Mouse (Mus musculus): ENCODE results near the gene Vmn2r68. TPM values are rescaled to one million over a fixed set of nuclear protein-coding genes. Genes with fewer than 3 reads are reported as not detected.

Gene Vmn2r68
- not detected in 2 replicates for polyA plus RNA-seq (2015; fragmentation: Nextera tagmentation; extraction: Ambion mirVana)

- ATAC-seq (replicated peaks; ENCODE audit: insufficient number of reproducible peaks, insufficient read depth, low FRiP score, low read depth), result no peak
- no peaks in the 10 kb centered on the region for H3K36me3 ChIP-seq
Measured at GRCm38 (mm10) chr7:85237683-85238082, at the start of gene Vmn2r68. Vmn2r68 (minus strand) TSS chr7:85237783.

More at GRCm38 (mm10) chr7:85237683-85238082, at the start of gene Vmn2r68:
- no peak within 1 kb of the TSS for H3K9ac ChIP-seq
- H3K4me3 ChIP-seq, result no peak within 1 kb of the TSS
- H3K27me3 ChIP-seq, result no peaks in the 10 kb centered on the region
- no peak within 1 kb of the TSS for H3K27ac ChIP-seq
- H3K4me2 ChIP-seq, result no peak within 1 kb of the TSS
- no peaks in the 10 kb centered on the region for H3K9me3 ChIP-seq (replicated peaks)
- H3K4me1 ChIP-seq (replicated peaks), result no peaks in the 10 kb centered on the region

Other genes starting within 250 kb of the Vmn2r68 start
- gene Vmn2r66, start 225.5 kb downstream of the Vmn2r68 start, polyA plus RNA-seq (2015; fragmentation: Nextera tagmentation; extraction: Ambion mirVana), result not detected in 2 replicates
- not detected in 2 replicates for gene Vmn2r67, start 81.8 kb downstream of the Vmn2r68 start, polyA plus RNA-seq (2015; fragmentation: Nextera tagmentation; extraction: Ambion mirVana)
- not detected in 2 replicates for gene Vmn2r69, start 178.1 kb upstream of the Vmn2r68 start, polyA plus RNA-seq (2015; fragmentation: Nextera tagmentation; extraction: Ambion mirVana)

Measured in heart, embryonic 15.5 days (tissue).